In the genomic region with DNA sequence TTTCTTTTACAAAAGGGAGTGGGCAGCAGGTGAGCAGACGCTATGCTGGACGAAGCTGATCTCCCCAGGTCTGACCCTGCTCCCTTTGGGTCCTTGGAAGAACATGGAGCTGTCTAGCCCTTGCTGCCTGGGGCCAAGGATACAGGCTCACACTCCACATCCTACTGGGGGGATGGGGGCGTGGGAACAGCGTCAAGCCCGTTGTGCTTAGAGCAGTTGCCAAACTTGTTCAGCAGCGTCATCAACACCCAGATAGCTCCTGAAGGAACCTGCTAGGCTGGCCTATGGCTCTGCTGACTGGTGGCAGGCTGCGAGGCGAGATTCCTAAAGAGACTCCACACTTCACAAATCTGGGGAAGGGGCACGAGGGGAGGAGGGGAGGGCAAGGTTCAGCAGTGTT, we compare ENCODE assay signal across 13 mouse cellular contexts. TPM values are rescaled to one million over a fixed set of nuclear protein-coding genes. Genes with fewer than 3 reads are reported as not detected.
DNase-seq lines count a peak whose midpoint lies in the region; ATAC-seq and TF ChIP-seq lines count a peak whose summit lies in the region.
"Had no signal": no experiment of that assay in that cellular context is flagged by ENCODE, and none has a peak within 500 bp of the region (broad histone marks: within the 10 kb centered on the region; RNA-seq: fewer than 3 reads in every experiment).

No protein-coding gene starts in this region.

- no peak for ATAC-seq in kidney, embryonic 14.5 days (ENCODE audit: low FRiP score, low TSS enrichment)
- ATAC-seq in limb, embryonic 13.5 days (ENCODE audit: low FRiP score, low read depth) = no peak

- H3K4me3 ChIP-seq in kidney, adult 2 months (ENCODE audit: insufficient read depth, low read depth, low read length) = no peak overlapping the region
- no peak overlapping the region for H3K4me3 ChIP-seq in kidney, embryonic 14.5 days (ENCODE audit: low read length)
- H3K4me3 ChIP-seq in limb, embryonic 13.5 days = no peak overlapping the region
- H3K4me3 ChIP-seq: heart, embryonic 15.5 days; hindbrain, embryonic 15.5 days; liver, embryonic 13.5 days; midbrain, embryonic 12.5 days had no signal

- no peak for TF ChIP-seq POLR2A in kidney, adult 2 months (IDR thresholded peaks at IDR 0.05; ENCODE audit: low read depth, low read length)

- no peaks in the 10 kb centered on the region for H3K27me3 ChIP-seq in kidney, adult 2 months (replicated peaks; ENCODE audit: control insufficient read depth, insufficient read depth, low read length)
- H3K27me3 ChIP-seq in kidney, embryonic 14.5 days (ENCODE audit: control insufficient read depth, insufficient read depth, low read length) = peaks cover 14% of the 10 kb centered on the region
- peaks cover 31% of the 10 kb centered on the region for H3K27me3 ChIP-seq in limb, embryonic 13.5 days

- TF ChIP-seq CTCF in kidney, adult 2 months (conservative IDR thresholded peaks at IDR 0.05; ENCODE audit: insufficient read depth, insufficient read length, low read depth, low read length) = no peak

- DNase-seq in kidney, adult 2 months = peak; percentile 22
- peak; percentile 54 to 73 for DNase-seq in urinary bladder, adult 18-20 months (ENCODE audit: low spot score in 2 of 2)
- DNase-seq in urinary bladder, postnatal 4 days (ENCODE audit: low spot score in 2 of 2) = no peak
- DNase-seq in cerebellum, postnatal 14 days = no peak
- no peak for DNase-seq in T-cell, adult 2 months (ENCODE audit: low spot score)
- DNase-seq: cerebellum, postnatal 25 days; liver, embryonic 13.5 days had no signal

- H3K9ac ChIP-seq in kidney, embryonic 14.5 days (ENCODE audit: low read depth, low read length) = no peak overlapping the region
- no peak overlapping the region for H3K9ac ChIP-seq in limb, embryonic 13.5 days
- H3K9ac ChIP-seq: heart, embryonic 15.5 days; hindbrain, embryonic 15.5 days; liver, embryonic 13.5 days; midbrain, embryonic 12.5 days had no signal

- no peaks in the 10 kb centered on the region for H3K9me3 ChIP-seq in kidney, embryonic 14.5 days (ENCODE audit: control insufficient read depth, low read length)
- H3K9me3 ChIP-seq in limb, embryonic 13.5 days = no peaks in the 10 kb centered on the region
- H3K9me3 ChIP-seq: heart, embryonic 15.5 days; hindbrain, embryonic 15.5 days; liver, embryonic 13.5 days; midbrain, embryonic 12.5 days had no signal

- peaks cover 5% of the 10 kb centered on the region; the same call in 1 of the 2 replicates for H3K4me1 ChIP-seq in kidney, adult 2 months (ENCODE audit: control insufficient read depth, insufficient read depth, low read length)
- H3K4me1 ChIP-seq in kidney, embryonic 14.5 days (ENCODE audit: control insufficient read depth, insufficient read depth, low read length) = 0 out of 2 replicates have a peak, but pooled peaks cover 3% of the 10 kb centered on the region
- H3K4me1 ChIP-seq in limb, embryonic 13.5 days = peaks cover 10% of the 10 kb centered on the region
- H3K4me1 ChIP-seq: midbrain, embryonic 12.5 days had no signal

- no peak overlapping the region for H3K4me2 ChIP-seq in kidney, embryonic 14.5 days (replicated peaks; ENCODE audit: low read depth, low read length)
- H3K4me2 ChIP-seq in limb, embryonic 13.5 days (replicated peaks) = no peak overlapping the region
- H3K4me2 ChIP-seq: heart, embryonic 15.5 days; hindbrain, embryonic 15.5 days; liver, embryonic 13.5 days; midbrain, embryonic 12.5 days had no signal

- H3K36me3 ChIP-seq in kidney, adult 2 months (ENCODE audit: control insufficient read depth, insufficient read depth, low read length) = peaks cover 2% of the 10 kb centered on the region
- H3K36me3 ChIP-seq in kidney, embryonic 14.5 days (ENCODE audit: control insufficient read depth, insufficient read depth, low read length) = peaks cover 24% of the 10 kb centered on the region
- H3K36me3 ChIP-seq in limb, embryonic 13.5 days = peaks cover 67% of the 10 kb centered on the region

- no peak overlapping the region for H3K27ac ChIP-seq in kidney, adult 2 months (ENCODE audit: insufficient read depth, low read depth, low read length)
- H3K27ac ChIP-seq in kidney, embryonic 14.5 days (ENCODE audit: low read depth, low read length) = no peak overlapping the region
- peak overlapping the region; percentile 48; the same call in 1 of the 2 replicates for H3K27ac ChIP-seq in limb, embryonic 13.5 days
- H3K27ac ChIP-seq: heart, embryonic 15.5 days; hindbrain, embryonic 15.5 days; liver, embryonic 13.5 days; midbrain, embryonic 12.5 days had no signal

- WGBS in kidney, adult 2 months = 63% methylated on average over 9 of the region's 9 CpGs
- WGBS in kidney, embryonic 14.5 days = 57% methylated on average over 9 of the region's 9 CpGs
- WGBS in limb, embryonic 13.5 days = 60% methylated on average over 9 of the region's 9 CpGs

RNA-seq across cellular contexts. Expression of a gene that starts 3.4 kb away (rescaled TPM):
- 7.2 and 7.6 TPM in 2 replicates for polyA plus RNA-seq in kidney, adult 2 months (2012; rRNA removed)
- polyA plus RNA-seq in kidney, embryonic 14.5 days (2014; fragmentation: Nextera tagmentation; extraction: Ambion mirVana) = 8.0 and 9.5 TPM in 2 replicates
- polyA plus RNA-seq in limb, embryonic 13.5 days (2015; fragmentation: Nextera tagmentation; extraction: Ambion mirVana) = 68.0 and 81.3 TPM in 2 replicates

RNA-seq across cellular contexts. Expression of a gene that starts 21.2 kb away (rescaled TPM):
- 26.7 and 31.4 TPM in 2 replicates for polyA plus RNA-seq in kidney, adult 2 months (2012; rRNA removed)
- 23.6 and 23.9 TPM in 2 replicates for polyA plus RNA-seq in kidney, embryonic 14.5 days (2014; fragmentation: Nextera tagmentation; extraction: Ambion mirVana)
- 18.0 and 19.6 TPM in 2 replicates for polyA plus RNA-seq in limb, embryonic 13.5 days (2015; fragmentation: Nextera tagmentation; extraction: Ambion mirVana)

RNA-seq across cellular contexts. Expression of a gene that starts 30.8 kb away (rescaled TPM):
- 3.8 and 4.6 TPM in 2 replicates for polyA plus RNA-seq in kidney, adult 2 months (2012; rRNA removed)
- polyA plus RNA-seq in kidney, embryonic 14.5 days (2014; fragmentation: Nextera tagmentation; extraction: Ambion mirVana) = 6.5 and 10.2 TPM in 2 replicates
- polyA plus RNA-seq in limb, embryonic 13.5 days (2015; fragmentation: Nextera tagmentation; extraction: Ambion mirVana) = 7.5 and 9.5 TPM in 2 replicates

RNA-seq across cellular contexts. Expression of a gene that starts 44.6 kb away (rescaled TPM):
- 28.7 and 31.6 TPM in 2 replicates for polyA plus RNA-seq in kidney, adult 2 months (2012; rRNA removed)
- 3.0 and 4.2 TPM in 2 replicates for polyA plus RNA-seq in kidney, embryonic 14.5 days (2014; fragmentation: Nextera tagmentation; extraction: Ambion mirVana)
- 3.1 and 5.9 TPM in 2 replicates for polyA plus RNA-seq in limb, embryonic 13.5 days (2015; fragmentation: Nextera tagmentation; extraction: Ambion mirVana)

RNA-seq across cellular contexts. Expression of a gene that starts 52.2 kb away (rescaled TPM):
- 6.0 and 6.8 TPM in 2 replicates for polyA plus RNA-seq in kidney, adult 2 months (2012; rRNA removed)
- polyA plus RNA-seq in kidney, embryonic 14.5 days (2014; fragmentation: Nextera tagmentation; extraction: Ambion mirVana) = not detected in 2 replicates
- polyA plus RNA-seq in limb, embryonic 13.5 days (2015; fragmentation: Nextera tagmentation; extraction: Ambion mirVana) = 0.13 and 0.28 TPM in 2 replicates
- polyA plus RNA-seq: C2C12; hindbrain, embryonic 15.5 days; midbrain, embryonic 12.5 days had no signal

Comparison
In these comparisons a context has a peak if more than half of its experiments do, and no peak if none do; other contexts are left out.
1. DNase-seq: peak in kidney, adult 2 months (single experiment) and urinary bladder, adult 18-20 months (2 of 2); none in urinary bladder, postnatal 4 days (0 of 2), cerebellum, postnatal 14 days (0 of 2) and T-cell, adult 2 months (single experiment).